Mouse (Mus musculus): ENCODE results near the gene Gm21773.
"Not testable (repeated sequence)": the region's sequence is repeated elsewhere in the genome, so short reads cannot be mapped to it uniquely, and the experiment has no call there.

Gm21773 gene

DNA sequence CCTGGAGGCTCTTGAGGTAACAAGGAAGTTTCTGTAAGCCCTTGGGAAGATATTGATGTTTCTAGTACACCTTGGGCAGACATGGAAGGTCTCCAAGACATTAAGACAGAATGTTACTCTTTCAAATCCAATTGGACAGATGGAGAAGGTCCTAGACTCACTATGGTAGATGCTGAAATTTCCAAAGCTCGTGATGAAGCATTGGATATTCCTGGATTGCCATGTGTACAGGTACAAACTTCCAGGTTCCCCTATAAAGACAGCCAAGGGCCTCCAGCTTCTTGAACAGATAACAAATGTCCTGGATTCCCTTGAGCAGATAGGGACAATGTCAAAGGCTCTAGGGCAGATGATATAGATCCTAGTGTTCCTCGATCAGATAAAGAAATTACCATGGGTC, at the start of gene Gm21773:
TSS of gene Gm21773 (minus strand) at position 101 of the 400 bp plus-strand sequence.
- DNase-seq (ENCODE audit: low spot score in 2 of 2), result not testable (repeated sequence)

All from heart, adult 9 months (tissue).